Mouse (Mus musculus) brain, embryonic 14.5 days (tissue): ENCODE results near the gene Ubash3b. TPM values are rescaled to one million over a fixed set of nuclear protein-coding genes. Genes with fewer than 3 reads are reported as not detected.
A peak's percentile ranks its signal among the peaks of the same experiment; 100 is the strongest.

ENCODE experiments used
- DNase-seq: peaks from one replicate; pipeline ENCODE4 v3.0.0-alpha.2; 2011; ENCODE audit warnings: low read depth
- CTCF ChIP-seq: fragments of 200-500 bp; IDR thresholded peaks from 2 replicates; pipeline ENCODE4 v1.5.1; 2012; ENCODE audit warnings: inconsistent platforms, mild to moderate bottlenecking, moderate library complexity, borderline replicate concordance; ENCODE audit not compliant: insufficient read depth, insufficient read length; ENCODE audit errors: extremely low read depth
- POLR2A ChIP-seq: fragments of 200-500 bp; IDR thresholded peaks from 2 replicates; pipeline ENCODE4 v1.6.1; 2012; ENCODE audit warnings: mild to moderate bottlenecking, inconsistent platforms, borderline replicate concordance; ENCODE audit not compliant: poor library complexity, insufficient read depth, insufficient read length, severe bottlenecking; ENCODE audit errors: extremely low read depth
- polyA plus RNA-seq: library from polyadenylated mRNA; depleted of rRNA; stranded (reverse); fragments of >200 nt; gene quantifications from 2 replicates; pipeline ENCODE4 v1.2.3, GENCODE M21; 2012

Ubash3b gene
- polyA plus RNA-seq, 1 experiment, result 16.3 TPM

GRCm38 (mm10) chr9:41187939-41188338, 26.4 kb upstream of the Ubash3b start:
- TF ChIP-seq POLR2A (no peak), CTCF (no peak)
- no peak for DNase-seq

GRCm38 (mm10) chr9:41187498-41187897, 26.0 kb upstream of the Ubash3b start:
- TF ChIP-seq CTCF (no peak), POLR2A (no peak)
- no peak for DNase-seq

GRCm38 (mm10) chr9:41185331-41185730, 23.8 kb upstream of the Ubash3b start:
- no peak for DNase-seq
- TF ChIP-seq POLR2A (no peak), CTCF (no peak)

GRCm38 (mm10) chr9:41182550-41182949, 21.1 kb upstream of the Ubash3b start:
- DNase-seq, result peak; percentile 88

GRCm38 (mm10) chr9:41181803-41182202, 20.3 kb upstream of the Ubash3b start:
- TF ChIP-seq CTCF, result no peak

More at GRCm38 (mm10) chr9:41182550-41182949, 21.1 kb upstream of the Ubash3b start:
- TF ChIP-seq POLR2A, result no peak
- TF ChIP-seq CTCF, result peak; percentile 72; the same call in 1 of the 2 replicates

GRCm38 (mm10) chr9:41181372-41181771, 19.9 kb upstream of the Ubash3b start:
- no peak for DNase-seq
- TF ChIP-seq CTCF (no peak), POLR2A (no peak)

More at GRCm38 (mm10) chr9:41181803-41182202, 20.3 kb upstream of the Ubash3b start:
- no peak for DNase-seq

GRCm38 (mm10) chr9:41179056-41179455, 17.6 kb upstream of the Ubash3b start:
- no peak for TF ChIP-seq CTCF
- TF ChIP-seq POLR2A, result no peak
- no peak for DNase-seq

- no peak for DNase-seq
- no peak for TF ChIP-seq CTCF
- TF ChIP-seq POLR2A, result no peak
Measured at GRCm38 (mm10) chr9:41173158-41173557, 11.7 kb upstream of the Ubash3b start.

- TF ChIP-seq POLR2A (no peak), CTCF (no peak)
- DNase-seq, result no peak
Measured at GRCm38 (mm10) chr9:41172426-41172825, 10.9 kb upstream of the Ubash3b start.

GRCm38 (mm10) chr9:41170026-41170425, 8.5 kb upstream of the Ubash3b start:
- no peak for TF ChIP-seq POLR2A
- no peak for DNase-seq

- TF ChIP-seq CTCF, result no peak
- TF ChIP-seq POLR2A, result no peak
- DNase-seq, result no peak
Measured at GRCm38 (mm10) chr9:41168656-41169055, 7.2 kb upstream of the Ubash3b start.

GRCm38 (mm10) chr9:41168206-41168605, 6.7 kb upstream of the Ubash3b start:
- no peak for DNase-seq
- TF ChIP-seq POLR2A, result no peak
- TF ChIP-seq CTCF, result no peak

- no peak for TF ChIP-seq POLR2A
- DNase-seq, result peak; percentile 31
Measured at GRCm38 (mm10) chr9:41166886-41167285, 5.4 kb upstream of the Ubash3b start.
